Mouse (Mus musculus): ENCODE results near the gene Nop53. TPM values are rescaled to one million over a fixed set of nuclear protein-coding genes. Genes with fewer than 3 reads are reported as not detected.

The Nop53 gene
- total and polyA plus RNA-seq, 3 experiments: 60.0 to 143 (median 117) TPM

DNA sequence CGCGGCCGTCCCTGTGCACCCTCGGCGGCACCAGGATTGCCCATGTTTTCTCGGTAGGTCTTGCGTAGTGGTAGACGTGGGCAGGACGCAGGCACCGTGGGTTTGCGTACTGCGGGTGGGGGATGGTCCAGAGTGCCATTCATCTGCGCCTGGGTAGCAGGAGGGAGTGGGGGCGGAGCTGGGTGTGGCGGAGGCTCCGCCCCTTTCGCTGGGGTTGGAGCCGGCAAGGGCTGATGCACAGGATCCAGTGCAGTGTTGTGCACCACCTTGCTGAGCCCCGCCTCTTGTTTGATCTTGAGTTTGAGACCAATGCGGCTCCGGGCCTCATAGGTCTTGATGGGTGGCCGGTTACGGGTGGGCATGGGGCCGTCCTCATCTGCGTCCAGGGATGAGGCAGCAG lies 26.4 kb upstream of the Nop53 start:
- H3K9ac ChIP-seq (ENCODE audit: low read depth, low read length): no peak overlapping the region
- intact Hi-C loops (cut with DNase I): no loop called here
- TF ChIP-seq POLR2A (IDR thresholded peaks at IDR 0.05; ENCODE audit: insufficient read depth, low read depth, low read length) (no peak), CTCF (IDR thresholded peaks at IDR 0.05) (no peak), EP300 (IDR thresholded peaks at IDR 0.05; ENCODE audit: insufficient read depth, low read depth, low read length) (no peak)
- H3K4me1 ChIP-seq (ENCODE audit: control insufficient read depth, insufficient read depth, low read length): no peaks in the 10 kb centered on the region
- 83% methylated on average over 25 of the region's 25 CpGs for WGBS
- no peak overlapping the region for H3K27ac ChIP-seq
- H3K4me3 ChIP-seq: no peak overlapping the region
- H3K79me2 ChIP-seq (replicated peaks; ENCODE audit: control insufficient read depth, insufficient read depth, low read length): no peaks in the 10 kb centered on the region
- H3K36me3 ChIP-seq (ENCODE audit: control insufficient read depth, insufficient read depth, low read length): no peaks in the 10 kb centered on the region
- DNase-seq: no peak
- H3K27me3 ChIP-seq (ENCODE audit: control insufficient read depth, insufficient read depth, low read length): no peaks in the 10 kb centered on the region

DNA sequence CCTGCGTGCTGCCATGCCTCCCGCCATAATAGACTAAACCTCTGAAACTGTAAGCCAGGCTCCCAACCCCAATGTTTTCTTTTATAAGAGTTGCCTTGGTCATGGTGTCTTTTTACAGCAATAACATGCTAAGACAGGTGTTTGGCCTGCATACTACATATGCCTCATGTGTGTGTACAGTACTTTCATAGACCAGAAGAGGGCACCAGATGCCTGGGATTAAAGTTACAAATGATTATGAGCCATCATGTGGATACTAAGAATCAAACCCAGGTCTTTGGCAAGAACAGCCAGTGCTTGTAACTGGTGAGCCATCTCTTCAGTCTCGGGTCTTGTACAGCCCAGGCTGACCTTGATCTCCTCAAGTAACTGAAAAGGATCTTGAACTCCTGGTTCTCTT lies 23.8 kb upstream of the Nop53 start:
- Histone ChIP-seq H3K4me3 (no peak overlapping the region), H3K79me2 (replicated peaks; ENCODE audit: control insufficient read depth, insufficient read depth, low read length) (no peaks in the 10 kb centered on the region), H3K36me3 (ENCODE audit: control insufficient read depth, insufficient read depth, low read length) (no peaks in the 10 kb centered on the region), H3K27ac (no peak overlapping the region), H3K27me3 (ENCODE audit: control insufficient read depth, insufficient read depth, low read length) (no peaks in the 10 kb centered on the region), H3K4me1 (ENCODE audit: control insufficient read depth, insufficient read depth, low read length) (no peaks in the 10 kb centered on the region), H3K9ac (ENCODE audit: low read depth, low read length) (no peak overlapping the region)
- TF ChIP-seq CTCF (IDR thresholded peaks at IDR 0.05) (peak; percentile 57), POLR2A (IDR thresholded peaks at IDR 0.05; ENCODE audit: insufficient read depth, low read depth, low read length) (no peak), EP300 (IDR thresholded peaks at IDR 0.05; ENCODE audit: insufficient read depth, low read depth, low read length) (no peak)
- 93% methylated on average over 3 of the region's 3 CpGs for WGBS
- intact Hi-C loops (cut with DNase I): no loop called here
- DNase-seq: no peak

DNA sequence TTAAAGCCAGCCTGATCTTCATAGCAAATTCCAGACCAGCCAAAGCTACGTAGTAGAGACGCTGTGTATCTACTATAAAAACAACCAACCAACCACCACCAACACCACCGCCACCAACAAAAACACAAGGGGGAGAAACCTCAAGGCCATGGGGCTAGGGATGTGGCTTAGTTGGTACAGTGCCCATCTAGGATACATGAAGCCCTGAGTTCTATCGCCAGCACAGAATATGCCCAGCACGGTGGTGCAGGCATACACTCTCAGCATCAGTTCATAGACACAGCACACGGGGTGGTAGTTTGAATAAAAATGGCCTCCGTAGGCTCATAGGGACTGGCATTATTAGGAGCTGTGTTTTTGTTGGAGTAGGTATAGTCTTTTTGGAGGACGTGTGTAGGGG lies 22.4 kb upstream of the Nop53 start:
- H3K27ac ChIP-seq: no peak overlapping the region
- intact Hi-C loops (cut with DNase I): no loop called here
- WGBS: 82% methylated on average over 8 of the region's 8 CpGs
- peaks cover under 1% of the 10 kb centered on the region; the same call in 1 of the 2 replicates for H3K4me1 ChIP-seq (ENCODE audit: control insufficient read depth, insufficient read depth, low read length)
- no peaks in the 10 kb centered on the region for H3K79me2 ChIP-seq (replicated peaks; ENCODE audit: control insufficient read depth, insufficient read depth, low read length)
- peaks cover 3% of the 10 kb centered on the region for H3K36me3 ChIP-seq (ENCODE audit: control insufficient read depth, insufficient read depth, low read length)
- H3K4me3 ChIP-seq: no peak overlapping the region
- H3K9ac ChIP-seq (ENCODE audit: low read depth, low read length): no peak overlapping the region
- H3K27me3 ChIP-seq (ENCODE audit: control insufficient read depth, insufficient read depth, low read length): no peaks in the 10 kb centered on the region
- TF ChIP-seq CTCF (IDR thresholded peaks at IDR 0.05): no peak
- TF ChIP-seq POLR2A (IDR thresholded peaks at IDR 0.05; ENCODE audit: insufficient read depth, low read depth, low read length): no peak
- TF ChIP-seq EP300 (IDR thresholded peaks at IDR 0.05; ENCODE audit: insufficient read depth, low read depth, low read length): no peak
- DNase-seq: no peak

DNA sequence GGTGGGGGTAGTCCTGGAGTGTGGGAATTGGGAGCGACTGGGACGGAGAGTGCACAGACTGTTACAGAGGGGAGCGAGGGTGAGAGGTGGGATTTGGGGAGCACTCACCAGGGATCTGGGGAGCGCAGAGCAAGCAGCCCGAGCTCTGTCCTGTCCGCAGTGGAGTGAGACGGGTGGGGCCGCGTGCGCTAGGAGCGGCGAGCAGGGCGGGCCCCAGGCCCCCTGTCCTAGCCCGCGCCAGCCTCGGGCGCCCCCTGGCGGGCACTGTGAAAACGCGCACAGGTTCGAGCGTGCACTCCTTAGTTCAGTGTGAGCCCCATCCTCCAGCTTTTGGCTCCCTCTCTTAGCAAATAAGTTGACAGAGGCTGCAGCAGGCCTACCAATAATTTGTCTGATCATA lies 21.4 kb upstream of the Nop53 start, which contains the start of gene Ehd2:
Gene Ehd2, minus strand, starts transcription at position 256 of the 400 bp plus-strand sequence.
- intact Hi-C loops (cut with DNase I): loop anchor here (1.0 kb wide), 2 partner anchors 19 to 37 kb away; no protein-coding TSS in a partner anchor
- Histone ChIP-seq H3K4me3 (peak within 1 kb of the TSS; percentile 68), H3K9ac (ENCODE audit: low read depth, low read length) (peak within 1 kb of the TSS; percentile 92), H3K36me3 (ENCODE audit: control insufficient read depth, insufficient read depth, low read length) (peaks cover 6% of the 10 kb centered on the region), H3K79me2 (replicated peaks; ENCODE audit: control insufficient read depth, insufficient read depth, low read length) (no peaks in the 10 kb centered on the region), H3K27ac (peak within 1 kb of the TSS; percentile 97), H3K27me3 (ENCODE audit: control insufficient read depth, insufficient read depth, low read length) (no peaks in the 10 kb centered on the region), H3K4me1 (ENCODE audit: control insufficient read depth, insufficient read depth, low read length) (peaks cover 4% of the 10 kb centered on the region)
- peak; percentile 90 to 91 for DNase-seq
- WGBS: 1% methylated on average over 22 of the region's 22 CpGs
- TF ChIP-seq POLR2A (IDR thresholded peaks at IDR 0.05; ENCODE audit: insufficient read depth, low read depth, low read length): peak; percentile 98
- TF ChIP-seq EP300 (IDR thresholded peaks at IDR 0.05; ENCODE audit: insufficient read depth, low read depth, low read length): peak; percentile 78
- peak; percentile 93 for TF ChIP-seq CTCF (IDR thresholded peaks at IDR 0.05)

DNA sequence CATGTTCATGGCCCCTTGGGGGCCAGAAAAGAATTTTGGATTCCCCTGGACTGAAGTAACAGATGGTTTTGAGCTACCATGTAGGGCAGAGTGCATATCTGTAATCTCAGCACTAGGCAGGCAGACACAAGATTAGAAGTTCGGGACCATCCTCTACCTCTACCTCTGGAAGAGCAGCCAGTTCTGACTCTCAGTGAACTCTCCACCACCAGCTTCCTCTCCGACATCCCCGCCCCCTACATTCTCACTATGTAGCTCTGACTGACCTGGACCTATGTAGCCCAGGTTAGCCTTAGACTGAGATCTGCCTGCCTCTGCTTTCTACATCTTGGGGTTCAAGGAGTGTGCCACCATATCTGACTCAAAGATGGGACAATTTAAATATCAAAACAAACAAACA lies 20.6 kb upstream of the Nop53 start:
- H3K4me1 ChIP-seq (ENCODE audit: control insufficient read depth, insufficient read depth, low read length): peaks cover 9% of the 10 kb centered on the region
- WGBS: 34% methylated on average over 3 of the region's 3 CpGs
- H3K79me2 ChIP-seq (replicated peaks; ENCODE audit: control insufficient read depth, insufficient read depth, low read length): no peaks in the 10 kb centered on the region
- peak overlapping the region; percentile 97 for H3K27ac ChIP-seq
- peak overlapping the region; percentile 92 for H3K9ac ChIP-seq (ENCODE audit: low read depth, low read length)
- peaks cover 10% of the 10 kb centered on the region for H3K36me3 ChIP-seq (ENCODE audit: control insufficient read depth, insufficient read depth, low read length)
- DNase-seq: no peak
- H3K27me3 ChIP-seq (ENCODE audit: control insufficient read depth, insufficient read depth, low read length): no peaks in the 10 kb centered on the region
- TF ChIP-seq POLR2A (IDR thresholded peaks at IDR 0.05; ENCODE audit: insufficient read depth, low read depth, low read length) (peak; percentile 39; the same call in 1 of the 2 replicates), EP300 (IDR thresholded peaks at IDR 0.05; ENCODE audit: insufficient read depth, low read depth, low read length) (no peak), CTCF (IDR thresholded peaks at IDR 0.05) (no peak)
- peak overlapping the region; percentile 68 for H3K4me3 ChIP-seq
- intact Hi-C loops (cut with DNase I): no loop called here

DNA sequence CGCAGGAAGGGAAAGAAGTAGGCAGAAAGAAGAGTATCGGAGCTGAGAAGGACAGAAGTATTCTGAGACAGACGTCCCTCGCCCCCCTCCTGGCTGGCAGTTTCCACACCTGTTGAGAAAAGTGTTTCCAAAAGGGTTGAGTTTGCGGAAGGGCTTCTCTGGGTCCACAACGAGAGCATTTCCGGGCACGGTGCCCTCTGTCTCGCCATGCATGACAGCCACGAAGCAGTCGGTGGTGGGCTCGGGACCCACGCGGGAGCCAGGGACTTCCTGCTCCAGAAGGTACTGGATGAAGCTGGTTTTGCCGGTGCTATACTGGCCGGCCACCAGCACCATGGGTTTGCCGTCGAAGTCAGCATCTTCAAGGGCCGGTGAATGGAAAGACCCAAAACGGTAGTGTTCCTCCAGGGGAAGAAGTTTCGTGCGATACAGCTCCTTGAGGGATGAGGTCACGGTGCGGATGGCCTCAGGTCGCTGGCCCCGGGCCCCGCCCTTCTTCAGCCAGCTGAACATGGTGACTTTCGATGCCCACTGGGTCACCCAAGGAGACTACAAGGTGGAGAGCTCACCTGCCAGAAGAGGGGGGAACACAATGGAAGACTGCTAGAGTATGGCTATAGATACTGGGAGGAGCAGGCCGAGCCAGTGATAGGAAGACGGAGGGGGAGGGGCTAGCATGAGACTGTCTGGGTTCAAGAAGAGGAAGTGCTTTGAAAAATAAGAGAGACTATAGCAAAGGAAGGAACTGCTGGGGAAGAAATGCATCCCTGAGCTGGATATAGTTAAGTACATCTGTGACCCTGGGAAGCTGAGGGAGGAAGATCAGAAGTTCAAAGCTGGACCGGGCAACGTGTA lies 18.2 kb upstream of the Nop53 start:
- Histone ChIP-seq H3K4me3 (peak overlapping the region; percentile 58), H3K36me3 (ENCODE audit: control insufficient read depth, insufficient read depth, low read length) (peaks cover 22% of the 10 kb centered on the region), H3K9ac (ENCODE audit: low read depth, low read length) (peak overlapping the region; percentile 59), H3K27ac (peak overlapping the region; percentile 97), H3K27me3 (ENCODE audit: control insufficient read depth, insufficient read depth, low read length) (no peaks in the 10 kb centered on the region), H3K79me2 (replicated peaks; ENCODE audit: control insufficient read depth, insufficient read depth, low read length) (no peaks in the 10 kb centered on the region), H3K4me1 (ENCODE audit: control insufficient read depth, insufficient read depth, low read length) (peaks cover 22% of the 10 kb centered on the region)
- DNase-seq: peak in 1 of 2 experiments; percentile 60
- intact Hi-C loops (cut with DNase I): no loop called here
- WGBS: 35% methylated on average over 32 of the region's 32 CpGs
- no peak for TF ChIP-seq CTCF (IDR thresholded peaks at IDR 0.05)
- TF ChIP-seq EP300 (IDR thresholded peaks at IDR 0.05; ENCODE audit: insufficient read depth, low read depth, low read length): no peak
- no peak for TF ChIP-seq POLR2A (IDR thresholded peaks at IDR 0.05; ENCODE audit: insufficient read depth, low read depth, low read length)

All from heart, adult 2 months (tissue).